Mouse (Mus musculus): Measurements from ENCODE around the gene Nsmce3.
A peak's percentile ranks its signal among the peaks of the same experiment; 100 is the strongest.

Nsmce3 gene

DNA sequence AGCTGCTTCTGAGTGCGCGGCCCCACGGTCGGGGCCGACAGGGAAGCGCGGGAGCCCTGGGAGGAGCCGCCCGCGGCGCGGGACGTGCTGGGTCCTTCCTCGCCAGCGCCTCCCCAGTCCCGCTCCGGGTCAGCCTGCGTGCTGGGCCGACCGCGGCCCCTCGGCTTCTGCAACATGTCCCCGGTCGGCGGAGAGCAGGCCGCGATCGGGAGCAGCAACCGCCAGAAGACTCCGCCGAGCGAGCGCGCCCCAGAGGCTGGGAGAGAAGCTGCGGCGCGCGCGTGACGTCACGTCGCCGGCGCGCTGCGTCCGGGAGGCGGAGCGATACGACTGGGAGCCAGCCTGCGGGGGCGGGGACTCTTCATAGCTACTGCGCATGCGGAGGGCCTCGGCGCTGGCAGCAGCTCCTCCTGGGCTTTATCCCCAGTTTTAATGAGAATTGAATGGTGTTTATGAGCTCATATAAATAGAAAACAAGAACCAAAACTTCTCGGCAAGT is at the start of gene Nsmce3:
TSS of gene Nsmce3 (minus strand) at position 255 of the 499 bp plus-strand sequence.
- peak; percentile 94 to 98 for DNase-seq (ENCODE audit: low spot score in 2 of 2)

DNA sequence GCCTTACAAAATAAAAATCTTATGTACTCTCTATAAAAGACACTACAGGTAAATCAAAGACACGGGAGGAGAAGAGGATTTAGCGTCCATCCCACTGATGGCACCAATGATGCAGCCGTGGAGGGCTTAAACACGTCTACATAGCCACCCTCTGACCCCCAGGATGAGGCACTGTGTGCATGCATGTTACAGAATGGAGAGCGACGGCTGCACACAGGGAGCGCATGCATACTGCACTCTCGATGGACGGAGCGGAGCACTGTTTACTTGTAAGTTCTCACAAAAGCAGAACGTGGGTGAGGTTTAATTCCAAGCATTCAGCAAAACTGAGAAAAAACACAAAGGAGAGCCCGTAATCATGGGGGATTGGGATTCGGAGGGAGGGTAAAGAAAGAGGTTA is 48.4 kb upstream of the Nsmce3 start:
- DNase-seq (ENCODE audit: low spot score in 2 of 2): no peak

DNA sequence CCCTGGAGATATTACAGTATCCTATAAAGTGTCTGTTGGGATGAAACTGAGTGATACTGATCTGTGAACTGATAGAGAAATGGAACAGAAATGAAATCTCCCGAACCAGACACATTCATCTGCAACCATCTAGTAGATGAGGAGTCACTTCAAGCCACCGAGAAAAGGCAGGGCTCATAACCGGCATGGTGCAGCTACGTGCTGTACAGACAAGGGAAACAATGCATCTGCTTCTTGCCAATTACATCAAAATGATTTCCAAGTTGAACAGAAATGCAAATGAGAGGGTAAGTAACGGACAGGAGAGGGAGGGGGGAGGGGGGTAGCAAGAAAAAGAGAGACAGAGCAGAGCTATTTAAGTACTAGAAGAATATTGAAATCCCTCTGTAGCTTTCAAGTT is 47.9 kb upstream of the Nsmce3 start:
- DNase-seq (ENCODE audit: low spot score in 2 of 2): no peak

DNA sequence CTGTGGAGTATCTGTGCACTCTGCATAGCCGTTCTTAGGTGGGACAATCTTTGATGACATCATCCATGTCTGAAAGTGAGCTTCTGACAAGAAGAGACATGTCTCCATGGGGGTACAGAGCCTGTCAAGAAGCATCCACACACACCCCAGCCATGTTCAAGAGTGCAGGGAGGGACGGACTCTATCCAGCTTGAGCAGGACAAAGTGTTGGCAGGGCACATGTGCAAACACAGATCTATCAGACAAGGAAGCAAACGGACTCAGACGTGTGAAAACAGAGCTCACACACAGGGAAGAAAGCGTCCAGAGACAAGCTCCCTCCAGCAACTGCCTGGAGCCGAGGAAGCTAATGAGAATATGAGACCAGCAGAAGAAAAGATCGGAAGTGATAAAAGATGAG is 43.9 kb upstream of the Nsmce3 start:
- no peak for DNase-seq (ENCODE audit: low spot score in 2 of 2)

DNA sequence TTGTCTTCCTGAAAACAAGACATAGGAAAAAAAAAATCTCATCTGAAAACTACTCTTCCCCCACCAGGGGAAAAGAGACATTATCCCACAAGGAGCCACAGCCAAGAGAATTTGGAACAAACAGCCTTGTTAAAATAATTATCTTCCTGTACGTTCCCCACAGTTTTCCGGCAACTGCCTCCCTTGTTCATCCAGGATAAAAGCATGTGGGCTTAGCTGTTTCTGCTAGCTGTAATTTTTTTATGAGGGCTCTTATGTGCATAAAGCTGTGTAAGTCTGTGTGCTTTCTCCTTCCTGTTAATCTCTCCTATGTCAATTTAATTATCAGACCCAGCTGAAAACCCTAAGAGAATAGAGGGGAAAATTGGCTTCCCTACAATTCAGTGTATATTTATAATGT is 42.3 kb upstream of the Nsmce3 start:
- DNase-seq (ENCODE audit: low spot score in 2 of 2): no peak

DNA sequence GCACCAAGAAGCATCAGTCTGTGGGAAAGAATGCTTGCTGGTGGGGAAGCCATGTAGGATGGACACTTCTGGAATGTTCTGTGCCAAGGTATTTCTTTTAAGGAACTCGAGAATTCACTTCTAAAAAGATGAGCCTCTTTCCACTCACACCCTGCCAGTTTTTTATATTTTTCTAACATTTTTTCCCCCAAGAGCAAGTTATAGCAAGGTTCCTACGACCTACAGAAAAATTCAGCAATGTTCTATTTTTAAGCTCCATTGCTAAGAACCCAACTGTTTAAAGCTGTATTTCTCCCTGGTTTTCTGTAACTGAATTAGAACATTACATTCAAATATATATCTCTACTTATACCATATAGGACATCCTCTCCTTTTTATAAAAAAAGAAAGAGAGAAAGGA is 39.1 kb upstream of the Nsmce3 start:
- DNase-seq (ENCODE audit: low spot score in 2 of 2): no peak

DNA sequence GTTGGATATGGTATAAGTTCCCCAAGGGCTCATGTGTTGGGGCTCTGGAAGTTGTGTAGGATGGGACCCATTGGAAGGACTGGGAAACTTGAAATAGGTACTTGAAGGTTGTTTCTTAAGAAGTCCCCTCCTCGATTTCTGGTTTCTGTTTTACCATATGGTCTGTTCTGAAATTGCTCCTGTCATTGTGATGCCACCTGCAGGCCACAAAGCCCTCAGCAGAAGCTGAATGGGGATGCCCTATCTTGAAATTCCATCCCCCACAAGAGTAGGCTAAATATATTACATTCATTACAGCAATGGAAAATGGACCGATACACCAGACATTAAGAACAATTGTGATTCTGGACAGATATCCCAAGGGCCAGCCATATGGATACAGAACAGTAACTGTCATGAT is 37.4 kb upstream of the Nsmce3 start:
- DNase-seq (ENCODE audit: low spot score in 2 of 2): no peak

DNA sequence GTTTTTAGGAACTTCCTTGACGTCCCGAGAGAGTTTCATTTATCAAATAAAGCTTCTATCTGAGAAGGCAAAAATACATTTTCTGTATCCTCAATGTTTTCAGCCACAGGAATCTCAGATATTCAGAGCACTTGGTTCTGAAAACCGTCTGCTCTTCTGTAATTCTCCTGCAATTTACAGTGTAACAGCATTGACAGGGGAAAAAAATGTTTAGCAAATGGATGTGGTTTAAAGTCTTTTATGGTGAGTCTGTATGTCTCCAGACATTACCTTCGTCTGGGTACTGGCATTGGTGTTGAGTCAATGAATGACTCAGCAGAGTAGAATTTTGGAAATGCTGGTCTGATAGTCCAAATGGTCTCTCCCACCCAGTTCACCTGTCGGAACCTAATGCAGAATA is 34.2 kb upstream of the Nsmce3 start:
- no peak for DNase-seq (ENCODE audit: low spot score in 2 of 2)

DNA sequence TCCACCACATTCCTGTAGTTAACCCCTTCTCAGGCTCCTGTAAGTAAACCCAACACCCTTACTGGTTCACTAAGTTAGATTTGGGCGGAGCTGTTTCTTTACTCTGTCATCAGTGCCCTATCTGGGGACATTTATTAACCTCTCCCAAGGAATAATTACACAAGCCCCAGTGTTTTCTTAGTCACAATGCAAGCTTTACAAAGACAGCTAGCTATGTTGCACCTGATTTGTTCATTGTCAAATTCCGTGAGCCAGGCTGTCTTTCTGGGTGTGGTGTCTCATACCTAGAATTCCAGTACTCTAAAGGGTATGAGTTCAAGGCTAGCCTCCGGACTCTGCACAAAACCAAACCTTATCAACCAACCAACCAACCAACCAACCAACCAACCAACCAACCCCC is 32.7 kb upstream of the Nsmce3 start:
- DNase-seq (ENCODE audit: low spot score in 2 of 2): no peak

DNA sequence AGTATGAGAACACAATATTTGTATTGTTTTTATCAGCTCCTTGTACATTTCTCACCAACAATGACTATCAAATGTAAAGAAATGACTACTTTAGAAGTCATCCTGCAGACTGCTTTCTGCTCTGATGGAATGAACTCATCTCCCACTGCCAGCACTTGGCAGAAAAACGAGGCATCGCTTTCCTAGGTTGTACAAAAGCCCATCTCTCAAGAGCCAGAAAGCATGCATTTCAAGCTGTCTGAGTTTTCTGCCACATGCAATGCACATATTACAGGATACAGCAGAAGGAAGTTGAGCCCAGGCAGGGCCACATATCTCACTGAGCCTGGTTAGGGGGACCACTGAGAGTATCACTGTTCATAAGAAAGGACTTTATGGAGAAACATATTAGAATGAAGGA is 27.5 kb upstream of the Nsmce3 start:
- DNase-seq (ENCODE audit: low spot score in 2 of 2): no peak

DNA sequence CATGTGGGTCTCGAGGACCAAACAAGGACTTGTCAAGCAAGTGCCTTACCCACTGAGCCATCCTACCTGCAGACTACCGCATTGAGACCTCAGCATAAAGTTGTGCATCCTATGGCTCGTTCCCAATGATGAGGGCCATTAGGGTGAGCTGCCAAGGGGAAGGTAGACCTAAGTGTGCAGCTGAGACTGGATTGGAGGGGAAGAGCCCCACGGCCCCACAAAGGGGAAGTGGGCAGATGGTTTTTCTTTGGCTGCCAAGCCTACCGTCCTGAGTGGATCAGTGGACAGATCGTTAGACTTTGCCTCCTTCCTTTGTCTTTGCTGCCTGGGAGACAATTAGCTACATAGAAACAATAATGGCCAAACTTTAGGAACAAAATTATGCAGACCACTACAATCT is 23.8 kb upstream of the Nsmce3 start:
- DNase-seq (ENCODE audit: low spot score in 2 of 2): no peak

DNA sequence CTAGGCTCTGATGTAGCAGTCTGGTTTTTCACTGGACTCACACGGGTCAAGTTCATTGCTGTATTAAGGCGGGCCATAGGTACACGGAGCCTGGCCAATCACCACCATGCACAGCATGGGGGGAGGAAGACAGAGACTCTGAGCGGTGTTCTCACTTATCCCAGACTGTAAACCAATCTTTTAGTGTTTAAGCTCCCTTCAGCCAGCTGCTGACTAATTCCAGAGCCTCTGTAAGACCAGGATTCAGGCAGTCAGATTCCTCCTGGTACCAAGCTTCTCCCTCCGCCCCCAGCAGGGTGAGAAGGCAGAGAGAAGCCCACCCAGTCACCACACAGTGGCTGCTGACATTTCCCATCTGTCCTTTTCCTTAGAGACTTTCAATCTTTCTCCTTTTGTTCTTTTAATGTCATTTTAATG is 22.9 kb upstream of the Nsmce3 start:
- no peak for DNase-seq (ENCODE audit: low spot score in 2 of 2)

DNA sequence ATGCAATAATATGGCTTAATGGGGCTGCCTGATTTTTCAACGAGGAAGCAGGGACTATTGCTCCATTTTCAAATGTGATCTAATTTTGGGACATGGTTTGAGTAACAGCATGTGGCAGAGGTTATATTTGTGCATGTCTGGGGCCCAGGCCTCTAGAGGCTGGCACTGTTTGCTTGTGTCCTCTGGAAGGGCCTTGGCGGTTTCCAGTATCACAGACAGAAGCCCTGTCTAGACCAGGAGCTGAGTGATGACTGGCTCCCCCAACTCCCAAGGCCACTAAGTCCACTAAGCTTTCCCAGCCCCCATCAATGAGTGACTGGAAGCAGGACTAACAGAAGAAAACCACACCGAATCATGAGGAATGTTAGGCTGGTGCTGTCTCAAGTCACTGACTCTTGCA is 18.3 kb upstream of the Nsmce3 start:
- DNase-seq (ENCODE audit: low spot score in 2 of 2): no peak

DNA sequence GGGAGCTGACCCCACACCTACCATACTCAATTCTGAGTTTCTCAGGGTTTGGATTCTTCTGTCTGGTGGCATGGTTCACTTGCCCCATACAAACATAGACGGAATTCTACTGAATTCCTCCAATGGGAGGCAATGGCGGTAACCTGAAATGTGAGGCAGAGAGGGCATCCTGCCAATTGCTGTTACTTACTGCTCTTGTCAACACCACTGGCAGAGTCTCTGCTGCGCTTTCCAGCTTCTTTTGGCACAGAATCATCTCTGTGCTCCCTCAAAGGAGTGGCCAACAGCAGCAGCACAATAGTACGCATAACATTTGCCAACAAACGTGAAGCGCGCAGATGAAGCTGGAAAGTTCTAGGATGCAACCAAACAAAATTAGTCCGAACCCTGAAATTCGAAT is 17.1 kb upstream of the Nsmce3 start:
- no peak for DNase-seq (ENCODE audit: low spot score in 2 of 2)

DNA sequence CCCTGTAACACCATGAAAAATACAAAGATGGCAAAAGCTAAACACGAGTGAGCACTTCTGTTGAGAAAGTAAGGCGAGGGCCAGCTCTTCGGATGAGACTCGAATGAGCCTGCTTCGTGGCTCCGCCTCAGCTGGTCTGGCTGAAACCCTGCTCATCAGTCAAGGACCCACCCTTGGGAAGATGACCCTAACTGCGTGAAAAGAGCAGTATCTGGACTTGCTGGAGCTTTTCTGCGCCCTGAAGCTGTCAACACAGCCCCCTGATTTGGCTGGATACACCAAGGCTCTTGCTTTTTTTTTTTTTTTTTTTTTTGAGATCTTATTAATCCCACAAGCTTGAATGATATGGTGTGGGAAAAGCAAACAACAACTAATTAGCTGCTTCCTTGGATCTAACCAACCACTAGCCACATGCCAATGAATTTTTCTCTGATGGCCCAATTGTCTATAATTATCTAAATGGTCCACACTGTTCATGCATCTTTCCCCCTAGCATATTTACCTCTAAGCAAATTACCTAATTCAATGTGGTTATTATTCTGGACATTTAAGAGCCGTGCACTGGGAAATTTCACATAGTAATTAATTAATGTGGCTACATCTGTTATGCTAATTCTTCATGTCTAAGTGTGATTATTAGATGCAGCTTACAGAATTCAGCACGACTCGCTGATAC is 11.5 kb upstream of the Nsmce3 start:
- no peak for DNase-seq (ENCODE audit: low spot score in 2 of 2)

DNA sequence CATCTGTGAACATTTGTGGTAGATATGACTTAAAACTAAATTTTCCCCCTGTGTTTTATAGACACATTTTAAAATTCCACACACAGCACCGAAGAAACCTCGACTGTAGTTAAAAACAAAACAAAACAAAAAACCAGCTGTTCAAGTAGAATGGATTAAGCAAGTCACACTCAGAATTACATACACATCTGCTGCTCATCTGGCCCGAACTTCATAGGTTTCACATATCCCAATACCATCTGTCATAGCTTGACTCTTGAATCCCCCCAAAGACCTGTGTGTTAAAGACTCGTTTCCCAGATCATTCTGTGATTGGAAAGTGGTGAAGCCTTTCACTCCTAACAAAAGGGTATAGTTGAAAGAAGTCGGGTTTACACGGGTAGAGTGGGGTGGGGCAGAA is 9.4 kb upstream of the Nsmce3 start:
- no peak for DNase-seq (ENCODE audit: low spot score in 2 of 2)

DNA sequence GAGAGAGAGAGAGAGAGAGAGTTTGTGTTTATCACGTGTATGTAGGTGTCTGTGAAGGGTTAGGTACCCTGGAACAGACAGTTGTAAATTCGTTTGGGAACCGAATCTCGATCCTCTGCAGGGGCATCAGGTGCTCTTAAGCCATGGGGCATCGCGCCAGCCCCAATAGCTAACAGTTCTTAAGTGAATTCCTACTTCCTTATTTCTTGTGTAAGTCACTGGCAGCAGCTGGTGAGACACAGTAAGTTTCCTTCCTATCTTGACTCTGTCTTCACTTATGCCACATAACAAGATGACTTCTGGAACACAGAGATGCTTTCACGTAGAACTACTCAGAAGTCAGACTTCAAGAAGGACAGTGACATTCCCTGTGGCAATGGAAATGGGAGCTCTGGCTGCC is 8.6 kb upstream of the Nsmce3 start:
- DNase-seq (ENCODE audit: low spot score in 2 of 2): no peak

DNA sequence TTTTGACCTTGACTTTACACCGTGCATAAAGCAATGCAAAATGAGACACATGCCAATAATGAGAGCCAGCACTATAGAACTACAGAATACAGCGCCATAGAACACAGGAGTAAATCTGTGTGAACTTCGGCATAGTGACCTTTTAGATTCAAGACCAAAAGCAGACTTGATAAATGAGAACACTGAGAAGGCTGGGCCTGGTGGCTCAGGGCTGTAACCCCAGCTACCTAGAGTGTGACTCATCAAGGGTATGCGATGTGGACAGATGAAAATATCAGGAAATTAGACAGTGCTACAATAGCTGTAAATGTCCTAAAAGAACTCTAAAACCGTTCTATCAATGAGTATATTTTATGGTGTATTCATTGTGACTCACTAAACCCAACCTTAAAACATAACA is 7.6 kb upstream of the Nsmce3 start:
- no peak for DNase-seq (ENCODE audit: low spot score in 2 of 2)

DNA sequence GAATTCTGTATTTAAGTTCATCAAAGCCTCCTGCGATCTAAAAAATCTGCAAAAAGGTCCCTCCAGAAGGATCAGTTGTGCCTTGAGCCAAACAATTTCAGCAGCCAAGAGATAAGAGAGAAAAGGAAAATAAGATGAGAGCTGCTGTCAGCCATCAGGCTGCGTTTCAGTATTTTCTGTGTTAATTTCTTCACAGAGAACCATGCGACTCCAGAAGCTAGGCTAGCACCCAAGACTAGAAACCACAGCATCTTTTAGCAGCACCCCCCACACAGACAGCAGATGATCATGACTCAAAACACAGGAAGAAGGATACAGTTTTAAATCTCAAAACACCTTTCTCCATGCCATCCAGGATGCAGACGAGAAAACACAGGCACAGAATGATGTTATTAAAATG is 2.1 kb upstream of the Nsmce3 start:
- DNase-seq (ENCODE audit: low spot score in 2 of 2): no peak

DNA sequence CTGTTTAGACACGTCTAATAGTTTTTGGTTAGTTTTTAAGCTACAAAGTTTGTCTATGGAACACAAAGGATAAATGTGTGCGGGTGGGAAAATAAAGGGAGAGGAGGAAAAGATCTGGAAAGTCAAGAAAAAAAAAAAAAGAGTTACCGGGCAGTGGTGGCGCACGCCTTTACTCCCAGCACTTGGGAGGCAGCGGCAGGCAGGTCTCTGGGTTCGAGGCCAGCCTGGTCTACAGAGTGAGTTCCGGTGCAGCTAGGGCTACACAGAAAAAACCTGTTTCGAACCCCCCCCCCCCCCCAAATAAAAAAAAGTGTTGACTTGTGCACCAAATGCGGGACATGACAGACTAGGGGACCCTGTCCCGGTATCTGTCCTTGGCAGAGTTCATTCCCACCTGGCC is 469 bp upstream of the Nsmce3 start:
- DNase-seq (ENCODE audit: low spot score in 2 of 2): no peak

DNA sequence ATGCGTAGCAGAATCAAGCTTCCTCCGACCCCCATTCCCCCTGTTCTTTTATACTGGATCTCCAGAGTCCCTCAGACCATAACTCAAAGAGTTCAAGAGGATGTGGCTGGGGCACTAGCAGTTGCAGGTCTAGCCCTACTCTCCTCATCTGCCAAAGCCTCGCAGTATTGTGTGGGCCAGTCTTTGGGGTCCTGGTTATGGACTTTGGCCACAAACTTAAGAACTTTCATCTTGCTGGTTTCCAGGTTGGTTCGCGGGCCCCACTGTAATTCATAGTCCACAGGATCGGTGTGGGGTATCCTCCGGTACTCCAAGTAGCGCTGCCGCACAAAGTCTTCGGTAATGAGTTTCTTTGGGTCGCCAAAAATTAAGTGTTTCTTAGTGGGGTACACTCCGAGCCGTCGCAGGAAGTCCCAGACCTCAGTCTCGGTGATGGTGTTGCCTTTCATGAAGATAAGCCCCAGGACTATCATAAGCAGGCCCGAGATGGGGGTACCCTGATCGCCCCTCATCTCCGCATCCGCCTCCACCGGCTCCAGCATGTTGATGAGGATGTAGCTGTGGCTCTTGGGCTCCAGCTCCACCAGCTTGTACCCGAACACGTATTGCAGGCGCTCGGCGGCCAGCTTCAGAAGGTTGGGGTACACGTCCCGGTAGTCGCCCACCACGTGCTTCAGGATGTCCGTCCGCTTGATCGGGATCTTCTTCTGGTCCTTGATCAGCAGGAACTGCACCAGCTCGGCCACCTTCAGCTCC is 632 bp downstream of the Nsmce3 start:
- DNase-seq (ENCODE audit: low spot score in 2 of 2): no peak

DNA sequence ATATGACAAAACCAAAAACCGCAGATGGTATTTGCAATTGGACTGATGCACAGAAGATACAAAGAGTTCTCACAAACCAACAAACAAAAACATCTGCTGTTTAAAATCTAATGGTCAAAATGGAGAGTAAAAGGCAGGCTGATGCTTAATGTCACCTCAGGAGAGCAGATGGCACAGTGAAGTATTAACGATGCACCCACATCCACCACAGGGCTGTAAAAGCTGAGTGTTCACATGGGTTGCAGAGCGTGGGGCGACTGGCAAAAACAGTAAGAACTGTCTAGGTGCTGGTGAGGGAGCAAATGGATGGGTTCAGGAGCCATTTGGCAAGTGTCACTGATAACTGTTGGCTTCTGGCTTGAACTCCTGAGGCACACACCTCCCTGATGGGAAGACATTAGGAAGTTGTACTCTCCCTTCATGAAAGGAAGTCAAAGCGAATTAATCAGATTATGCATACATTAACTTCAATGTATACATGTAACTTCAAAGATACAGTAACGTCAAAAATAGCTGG is 3.2 kb downstream of the Nsmce3 start:
- DNase-seq (ENCODE audit: low spot score in 2 of 2): no peak

DNA sequence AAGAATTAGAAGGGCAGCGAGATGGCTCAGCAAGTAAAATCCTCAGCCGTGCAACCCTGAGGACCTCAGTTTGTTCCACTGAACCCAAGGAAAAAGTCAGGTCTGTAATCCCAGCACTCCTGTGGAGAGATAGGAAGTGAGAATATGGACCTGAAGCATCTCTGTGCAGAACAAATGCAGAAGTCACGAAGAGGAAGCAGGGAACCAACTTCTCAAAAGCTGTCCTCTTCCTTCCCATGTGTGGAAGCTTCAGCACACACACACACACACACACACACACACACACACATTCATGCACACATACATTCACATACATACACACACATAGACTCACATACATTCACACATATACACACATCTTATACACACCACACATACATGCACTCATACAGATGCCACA is 9.3 kb downstream of the Nsmce3 start:
- no peak for DNase-seq (ENCODE audit: low spot score in 2 of 2)
